Mouse (Mus musculus) heart, postnatal 0 days (tissue): ENCODE data around the gene Pikfyve.

Experiments used
- CTCF ChIP-seq: IDR thresholded peaks from 2 replicates; pipeline ENCODE4 v1.5.1; 2016; ENCODE audit warnings: antibody characterized with exemption, control low read depth, low read depth
- EP300 ChIP-seq: IDR thresholded peaks from 2 replicates; pipeline ENCODE4 v1.6.1; 2016; ENCODE audit warnings: antibody characterized with exemption, low read depth

- TF ChIP-seq CTCF (no peak; the same call in 1 of the 2 replicates), EP300 (no peak)
Observed at GRCm38 (mm10) chr1:65162210-65162609, 24.3 kb upstream of the Pikfyve start.
